Mouse (Mus musculus): ENCODE data around the gene Zfp423. TPM values are rescaled to one million over a fixed set of nuclear protein-coding genes. Genes with fewer than 3 reads are reported as not detected.

The Zfp423 gene
- total RNA-seq, 1 experiment from 2014 or later: not detected

DNA sequence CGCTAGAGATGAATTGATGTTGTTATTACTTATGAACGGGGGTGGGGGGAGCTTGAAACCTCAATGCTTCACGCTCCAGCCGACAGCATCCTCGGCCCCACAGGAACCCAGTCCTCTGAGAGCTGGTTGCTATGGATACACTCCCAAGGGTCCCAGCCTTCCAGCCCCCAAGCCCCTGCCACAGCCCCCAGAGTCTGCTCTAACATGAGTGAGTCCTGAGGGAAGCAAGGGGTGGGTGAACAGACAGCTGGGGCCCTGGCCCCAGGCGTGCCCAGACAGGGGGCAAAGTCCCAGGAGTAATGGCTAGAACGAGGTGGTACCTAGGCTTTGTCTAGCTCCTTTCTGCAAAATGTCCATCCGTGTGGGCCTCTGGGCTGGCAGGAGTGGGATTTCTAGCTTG is 181.8 kb downstream of the Zfp423 start:
- no peak for ATAC-seq (replicated peaks; ENCODE audit: insufficient number of reproducible peaks, low FRiP score, low TSS enrichment, poor library complexity, severe bottlenecking)

DNA sequence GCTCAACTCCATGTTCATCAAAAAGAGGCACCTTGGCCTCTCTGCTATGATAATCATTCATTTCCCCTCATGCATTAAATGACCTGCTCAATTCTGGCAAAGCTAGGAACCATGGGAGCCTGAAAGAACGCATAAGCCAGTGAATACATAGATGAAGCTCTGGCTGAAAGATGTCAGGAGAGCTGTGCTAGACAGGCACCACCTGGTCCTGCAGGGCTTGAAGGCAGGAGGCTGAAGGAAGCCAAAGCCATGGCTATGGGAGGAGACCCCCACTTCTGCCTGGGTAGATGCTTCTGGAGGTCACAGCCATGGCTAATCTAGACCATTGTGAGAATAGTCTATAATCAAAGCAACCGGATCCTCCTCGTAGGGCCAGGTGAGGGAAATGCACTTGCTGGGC is 183.5 kb downstream of the Zfp423 start:
- no peak for ATAC-seq (replicated peaks; ENCODE audit: insufficient number of reproducible peaks, low FRiP score, low TSS enrichment, poor library complexity, severe bottlenecking)

- no peak for ATAC-seq (replicated peaks; ENCODE audit: insufficient number of reproducible peaks, low FRiP score, low TSS enrichment, poor library complexity, severe bottlenecking)
Observed at GRCm38 (mm10) chr8:87774966-87775365, 184.4 kb downstream of the Zfp423 start.

DNA sequence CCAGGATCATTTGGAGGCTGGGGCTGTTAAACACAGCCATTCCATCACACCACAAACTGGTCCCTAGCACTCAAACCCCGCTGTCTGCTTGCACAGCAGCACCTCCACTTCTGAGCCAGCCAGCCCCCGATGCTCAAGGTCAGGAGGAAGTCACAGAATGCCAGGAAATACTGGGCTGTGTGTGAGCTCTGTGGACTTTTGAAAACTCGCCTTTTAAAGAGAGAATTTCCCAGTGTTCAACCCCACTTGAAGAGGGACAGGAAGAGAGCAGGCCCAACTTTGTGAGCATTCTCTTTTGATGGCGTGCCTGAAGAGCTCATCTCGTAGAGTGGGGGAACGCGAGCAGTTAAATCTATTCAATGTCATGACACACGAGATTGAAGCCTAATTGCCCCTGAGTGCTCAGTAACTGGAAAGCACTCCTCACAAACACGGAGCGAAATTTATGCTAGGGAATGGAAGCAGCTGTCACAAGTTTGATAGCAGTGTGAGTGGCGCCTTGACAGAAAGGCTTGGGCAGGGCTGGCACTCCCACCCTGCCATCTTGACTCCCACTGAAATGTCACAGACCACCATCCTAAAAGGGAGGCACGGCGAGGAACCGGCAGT is 186.4 kb downstream of the Zfp423 start:
- no peak for ATAC-seq (replicated peaks; ENCODE audit: insufficient number of reproducible peaks, low FRiP score, low TSS enrichment, poor library complexity, severe bottlenecking)

GRCm38 (mm10) chr8:87767882-87768281 is 191.5 kb downstream of the Zfp423 start:
- no peak for ATAC-seq (replicated peaks; ENCODE audit: insufficient number of reproducible peaks, low FRiP score, low TSS enrichment, poor library complexity, severe bottlenecking)

DNA sequence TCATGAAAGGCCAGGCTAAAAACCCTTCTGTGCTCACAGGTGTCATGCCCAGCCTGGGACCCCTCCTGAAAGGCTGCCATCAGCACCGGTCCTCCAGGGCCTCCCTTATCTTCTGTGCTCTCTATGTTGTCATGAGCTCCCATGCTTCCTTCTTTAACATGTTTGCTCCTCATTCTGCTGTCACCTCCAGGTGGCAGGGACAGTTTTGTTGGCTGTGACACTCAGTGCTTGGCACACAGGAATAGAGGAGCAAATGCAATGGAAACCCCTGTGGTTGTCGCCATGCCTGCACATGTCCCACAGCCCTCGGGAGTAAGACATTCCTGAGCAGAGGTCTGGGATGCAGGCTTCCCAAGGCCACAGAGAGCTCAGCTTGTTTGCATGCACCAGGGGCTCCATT is 194.1 kb downstream of the Zfp423 start:
- no peak for ATAC-seq (replicated peaks; ENCODE audit: insufficient number of reproducible peaks, low FRiP score, low TSS enrichment, poor library complexity, severe bottlenecking)

DNA sequence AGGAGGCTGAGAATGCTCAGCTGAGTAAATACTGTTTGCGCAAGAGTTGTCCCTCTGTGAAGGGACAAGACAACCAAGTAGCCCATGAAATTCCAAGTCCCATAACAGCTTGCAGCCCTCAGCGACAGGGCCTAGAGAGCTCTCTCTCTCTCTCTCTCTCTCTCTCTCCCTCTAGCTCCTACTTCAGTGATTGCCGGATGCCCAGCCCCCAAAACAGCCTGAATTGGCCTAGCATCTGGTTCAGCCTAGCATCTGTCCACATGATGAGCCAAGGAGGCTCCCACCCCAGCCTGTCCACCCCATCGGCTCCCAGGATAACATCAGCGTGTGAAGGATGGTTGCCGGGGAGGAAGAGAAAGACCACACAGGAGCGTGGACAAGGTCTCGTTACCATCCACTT is 200.6 kb downstream of the Zfp423 start:
- no peak for ATAC-seq (replicated peaks; ENCODE audit: insufficient number of reproducible peaks, low FRiP score, low TSS enrichment, poor library complexity, severe bottlenecking)

- no peak for ATAC-seq (replicated peaks; ENCODE audit: insufficient number of reproducible peaks, low FRiP score, low TSS enrichment, poor library complexity, severe bottlenecking)
Observed at GRCm38 (mm10) chr8:87754853-87755252, 204.5 kb downstream of the Zfp423 start.

- ATAC-seq (replicated peaks; ENCODE audit: insufficient number of reproducible peaks, low FRiP score, low TSS enrichment, poor library complexity, severe bottlenecking): no peak
Observed at GRCm38 (mm10) chr8:87753636-87754035, 205.8 kb downstream of the Zfp423 start.

DNA sequence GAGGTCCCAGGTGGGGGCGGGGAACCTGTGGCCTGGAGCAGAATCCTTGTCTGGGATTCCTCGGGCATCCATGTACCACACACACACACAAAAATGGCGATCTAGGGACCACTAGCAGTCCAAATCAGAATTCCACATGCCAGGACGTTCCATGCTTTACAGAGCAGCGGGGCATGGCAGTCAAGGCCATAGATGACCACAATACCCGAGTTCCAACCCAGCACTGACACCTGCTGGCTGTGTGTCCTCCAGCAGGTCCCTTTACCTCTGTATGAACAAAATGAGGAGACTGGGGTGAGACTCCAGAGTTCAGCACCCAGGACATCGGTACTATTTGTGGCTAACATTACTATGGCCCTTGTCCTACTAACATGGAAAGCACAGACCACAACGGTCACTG is 206.2 kb downstream of the Zfp423 start:
- no peak for ATAC-seq (replicated peaks; ENCODE audit: insufficient number of reproducible peaks, low FRiP score, low TSS enrichment, poor library complexity, severe bottlenecking)

DNA sequence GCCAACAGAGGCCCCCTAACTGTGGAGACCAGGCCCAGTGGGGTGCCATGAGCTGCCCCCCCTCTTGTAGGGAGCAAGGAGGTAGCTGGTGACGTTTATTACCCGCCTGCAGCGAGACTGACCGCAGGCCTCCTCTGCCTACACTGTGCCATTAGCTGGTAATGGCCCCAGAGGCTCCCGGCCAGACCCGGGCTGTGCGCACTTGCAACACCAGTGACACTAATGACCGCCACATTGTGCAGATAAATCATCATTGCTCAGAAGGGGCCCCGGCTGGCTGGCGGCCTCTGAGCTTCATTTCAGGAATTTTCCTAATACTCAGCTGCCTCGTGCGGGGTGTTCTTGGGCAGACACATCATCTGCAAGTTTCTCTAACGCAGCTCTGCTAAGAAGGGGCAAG is 206.7 kb downstream of the Zfp423 start:
- ATAC-seq (replicated peaks; ENCODE audit: insufficient number of reproducible peaks, low FRiP score, low TSS enrichment, poor library complexity, severe bottlenecking): no peak

GRCm38 (mm10) chr8:87747582-87747981 is 211.8 kb downstream of the Zfp423 start:
- ATAC-seq (replicated peaks; ENCODE audit: insufficient number of reproducible peaks, low FRiP score, low TSS enrichment, poor library complexity, severe bottlenecking): no peak

DNA sequence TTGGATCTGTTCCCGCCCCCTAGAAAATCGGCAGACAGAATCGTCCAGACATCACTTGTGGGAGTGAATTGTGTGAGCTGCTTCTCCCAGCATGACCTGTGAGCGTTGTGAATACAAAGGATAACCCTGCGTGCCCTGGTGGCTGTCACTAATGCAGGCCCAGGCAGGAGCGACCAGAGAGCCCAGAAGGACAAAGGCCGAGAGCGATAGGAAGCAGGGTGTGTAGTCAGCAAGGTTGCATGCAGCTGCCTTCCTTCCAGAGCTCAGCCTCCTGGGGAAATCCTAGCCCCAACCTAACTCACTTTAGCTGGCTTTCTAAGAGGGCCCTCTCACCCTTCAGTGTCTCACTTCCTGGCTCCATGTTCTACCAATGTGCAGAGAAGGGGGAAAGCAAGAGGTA is 212.3 kb downstream of the Zfp423 start:
- ATAC-seq (replicated peaks; ENCODE audit: insufficient number of reproducible peaks, low FRiP score, low TSS enrichment, poor library complexity, severe bottlenecking): no peak

- no peak for ATAC-seq (replicated peaks; ENCODE audit: insufficient number of reproducible peaks, low FRiP score, low TSS enrichment, poor library complexity, severe bottlenecking)
Observed at GRCm38 (mm10) chr8:87746072-87746471, 213.3 kb downstream of the Zfp423 start.

GRCm38 (mm10) chr8:87745125-87745698 is 214.2 kb downstream of the Zfp423 start:
- no peak for ATAC-seq (replicated peaks; ENCODE audit: insufficient number of reproducible peaks, low FRiP score, low TSS enrichment, poor library complexity, severe bottlenecking)

DNA sequence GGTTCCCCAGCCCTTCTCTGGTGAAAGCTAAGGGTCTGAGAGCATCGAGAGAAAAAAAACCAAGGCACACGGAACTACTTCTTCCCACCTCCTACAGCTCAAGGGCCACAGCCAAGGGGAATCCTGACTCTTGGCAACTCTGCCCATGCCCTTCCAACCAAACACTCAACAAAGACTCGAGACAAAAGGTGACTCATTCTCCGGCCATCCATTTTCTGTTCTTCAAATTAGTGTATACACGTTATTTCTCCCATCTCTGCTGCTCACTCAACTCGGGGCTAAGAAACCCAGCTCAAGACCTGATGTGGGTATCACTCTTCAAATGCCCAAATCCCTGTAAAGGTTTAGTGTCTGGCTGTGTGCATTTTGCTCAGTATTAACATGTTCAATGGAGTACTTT is 214.8 kb downstream of the Zfp423 start:
- ATAC-seq (replicated peaks; ENCODE audit: insufficient number of reproducible peaks, low FRiP score, low TSS enrichment, poor library complexity, severe bottlenecking): no peak

DNA sequence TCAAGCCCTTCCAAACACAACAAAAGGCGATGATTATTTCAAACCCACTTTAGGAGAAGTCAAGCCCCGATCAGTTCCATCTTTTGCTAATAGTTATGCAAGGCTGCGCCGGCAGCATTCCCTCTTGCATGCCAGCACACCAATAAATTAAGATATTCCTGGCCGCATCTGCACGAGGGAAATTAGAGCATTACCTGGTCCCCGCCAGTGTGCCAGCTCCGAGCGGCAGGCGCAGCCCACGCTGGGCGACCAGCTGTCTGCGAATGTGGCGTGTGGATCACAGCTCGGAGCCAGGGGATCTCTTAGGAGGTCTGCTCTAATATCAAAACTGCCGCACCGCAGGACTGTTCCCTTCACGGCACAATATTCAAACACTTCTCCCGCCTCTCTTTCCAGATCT is 217.4 kb downstream of the Zfp423 start:
- ATAC-seq (replicated peaks; ENCODE audit: insufficient number of reproducible peaks, low FRiP score, low TSS enrichment, poor library complexity, severe bottlenecking): no peak

- no peak for ATAC-seq (replicated peaks; ENCODE audit: insufficient number of reproducible peaks, low FRiP score, low TSS enrichment, poor library complexity, severe bottlenecking)
Observed at GRCm38 (mm10) chr8:87740946-87741530, 218.4 kb downstream of the Zfp423 start.

- no peak for ATAC-seq (replicated peaks; ENCODE audit: insufficient number of reproducible peaks, low FRiP score, low TSS enrichment, poor library complexity, severe bottlenecking)
Observed at GRCm38 (mm10) chr8:87737900-87738299, 221.5 kb downstream of the Zfp423 start.

GRCm38 (mm10) chr8:87734902-87735301 is 224.5 kb downstream of the Zfp423 start:
- no peak for ATAC-seq (replicated peaks; ENCODE audit: insufficient number of reproducible peaks, low FRiP score, low TSS enrichment, poor library complexity, severe bottlenecking)
